Mouse (Mus musculus): ENCODE results near the gene Kng1. TPM values are rescaled to one million over a fixed set of nuclear protein-coding genes. Genes with fewer than 3 reads are reported as not detected.

Gene Kng1
- polyA plus RNA-seq, 1 experiment from 2014 or later, result not detected

GRCm38 (mm10) chr16:23108943-23109342 lies 51.3 kb downstream of the Kng1 start:
- H3K9ac ChIP-seq, result peak overlapping the region; percentile 98
- ATAC-seq (ENCODE audit: low FRiP score), result no peak
- peaks cover 48% of the 10 kb centered on the region for H3K36me3 ChIP-seq (replicated peaks)
- no peaks in the 10 kb centered on the region for H3K27me3 ChIP-seq
- WGBS, result 5% methylated on average over 5 of the region's 5 CpGs
- peaks cover 33% of the 10 kb centered on the region for H3K4me1 ChIP-seq
- H3K27ac ChIP-seq, result no peak overlapping the region
- no peaks in the 10 kb centered on the region for H3K9me3 ChIP-seq
- peak overlapping the region; percentile 85 for H3K4me3 ChIP-seq (replicated peaks)
- peak overlapping the region; percentile 90 for H3K4me2 ChIP-seq

GRCm38 (mm10) chr16:23109350-23110280 lies 52.0 kb downstream of the Kng1 start:
- H3K9ac ChIP-seq, result peak overlapping the region; percentile 98
- H3K27ac ChIP-seq, result no peak overlapping the region
- peak overlapping the region; percentile 85 for H3K4me3 ChIP-seq (replicated peaks)
- H3K4me1 ChIP-seq, result peaks cover 33% of the 10 kb centered on the region
- H3K36me3 ChIP-seq (replicated peaks), result peaks cover 54% of the 10 kb centered on the region
- H3K27me3 ChIP-seq, result no peaks in the 10 kb centered on the region
- no peaks in the 10 kb centered on the region for H3K9me3 ChIP-seq
- H3K4me2 ChIP-seq, result peak overlapping the region; percentile 90
- WGBS, result 73% methylated on average over 5 of the region's 5 CpGs
- no peak for ATAC-seq (ENCODE audit: low FRiP score)

GRCm38 (mm10) chr16:23112348-23112747 lies 54.7 kb downstream of the Kng1 start:
- no peaks in the 10 kb centered on the region for H3K9me3 ChIP-seq
- no peak overlapping the region for H3K9ac ChIP-seq
- H3K27me3 ChIP-seq, result no peaks in the 10 kb centered on the region
- 84% methylated on average over 12 of the region's 12 CpGs for WGBS
- peaks cover 31% of the 10 kb centered on the region for H3K4me1 ChIP-seq
- no peak overlapping the region for H3K27ac ChIP-seq
- ATAC-seq (ENCODE audit: low FRiP score), result no peak
- peaks cover 75% of the 10 kb centered on the region for H3K36me3 ChIP-seq (replicated peaks)
- no peak overlapping the region for H3K4me3 ChIP-seq (replicated peaks)
- H3K4me2 ChIP-seq, result no peak overlapping the region

GRCm38 (mm10) chr16:23112861-23113435 lies 55.3 kb downstream of the Kng1 start:
- WGBS, result 58% methylated on average over 9 of the region's 9 CpGs
- Histone ChIP-seq H3K27me3 (no peaks in the 10 kb centered on the region), H3K4me1 (peaks cover 31% of the 10 kb centered on the region), H3K36me3 (replicated peaks) (peaks cover 76% of the 10 kb centered on the region), H3K9me3 (no peaks in the 10 kb centered on the region), H3K27ac (no peak overlapping the region), H3K4me2 (no peak overlapping the region), H3K4me3 (replicated peaks) (no peak overlapping the region), H3K9ac (no peak overlapping the region)
- ATAC-seq (ENCODE audit: low FRiP score), result no peak

GRCm38 (mm10) chr16:23113903-23114302 lies 56.2 kb downstream of the Kng1 start:
- no peak for ATAC-seq (ENCODE audit: low FRiP score)
- H3K9me3 ChIP-seq, result no peaks in the 10 kb centered on the region
- H3K9ac ChIP-seq, result no peak overlapping the region
- H3K4me2 ChIP-seq, result no peak overlapping the region
- no peak overlapping the region for H3K4me3 ChIP-seq (replicated peaks)
- H3K4me1 ChIP-seq, result peaks cover 29% of the 10 kb centered on the region
- H3K27ac ChIP-seq, result no peak overlapping the region
- peaks cover 76% of the 10 kb centered on the region for H3K36me3 ChIP-seq (replicated peaks)
- H3K27me3 ChIP-seq, result no peaks in the 10 kb centered on the region

GRCm38 (mm10) chr16:23114339-23115171 lies 56.9 kb downstream of the Kng1 start:
- Histone ChIP-seq H3K9ac (no peak overlapping the region), H3K9me3 (no peaks in the 10 kb centered on the region), H3K4me2 (no peak overlapping the region), H3K4me3 (replicated peaks) (no peak overlapping the region), H3K4me1 (peaks cover 22% of the 10 kb centered on the region), H3K36me3 (replicated peaks) (peaks cover 76% of the 10 kb centered on the region), H3K27ac (no peak overlapping the region), H3K27me3 (no peaks in the 10 kb centered on the region)
- no peak for ATAC-seq (ENCODE audit: low FRiP score)
- WGBS, result 68% methylated on average over 5 of the region's 5 CpGs

GRCm38 (mm10) chr16:23115486-23115885 lies 57.8 kb downstream of the Kng1 start:
- no peak overlapping the region for H3K27ac ChIP-seq
- H3K9me3 ChIP-seq, result no peaks in the 10 kb centered on the region
- H3K4me3 ChIP-seq (replicated peaks), result no peak overlapping the region
- H3K9ac ChIP-seq, result no peak overlapping the region
- H3K4me1 ChIP-seq, result peaks cover 13% of the 10 kb centered on the region
- no peak for ATAC-seq (ENCODE audit: low FRiP score)
- H3K4me2 ChIP-seq, result no peak overlapping the region
- 88% methylated on average over 3 of the region's 3 CpGs for WGBS
- peaks cover 74% of the 10 kb centered on the region for H3K36me3 ChIP-seq (replicated peaks)
- no peaks in the 10 kb centered on the region for H3K27me3 ChIP-seq

- 0 out of 2 replicates have a peak, but pooled peaks cover 3% of the 10 kb centered on the region for H3K4me1 ChIP-seq
Measured at GRCm38 (mm10) chr16:23117173-23117572, 59.5 kb downstream of the Kng1 start.

GRCm38 (mm10) chr16:23122446-23122845 lies 64.8 kb downstream of the Kng1 start:
- ATAC-seq (ENCODE audit: low FRiP score), result no peak
- Histone ChIP-seq H3K27ac (no peak overlapping the region), H3K9me3 (no peaks in the 10 kb centered on the region), H3K9ac (no peak overlapping the region), H3K4me3 (replicated peaks) (no peak overlapping the region), H3K4me1 (peaks cover 7% of the 10 kb centered on the region), H3K4me2 (no peak overlapping the region), H3K36me3 (replicated peaks) (peaks cover 56% of the 10 kb centered on the region), H3K27me3 (no peaks in the 10 kb centered on the region)
- WGBS, result 97% methylated on average over 3 of the region's 3 CpGs

More at GRCm38 (mm10) chr16:23117173-23117572, 59.5 kb downstream of the Kng1 start:
- H3K9ac ChIP-seq, result no peak overlapping the region
- peaks cover 73% of the 10 kb centered on the region for H3K36me3 ChIP-seq (replicated peaks)
- H3K4me3 ChIP-seq (replicated peaks), result no peak overlapping the region
- H3K27me3 ChIP-seq, result no peaks in the 10 kb centered on the region
- 71% methylated on average over 4 of the region's 4 CpGs for WGBS
- H3K9me3 ChIP-seq, result no peaks in the 10 kb centered on the region
- ATAC-seq (ENCODE audit: low FRiP score), result no peak
- no peak overlapping the region for H3K27ac ChIP-seq
- no peak overlapping the region for H3K4me2 ChIP-seq

GRCm38 (mm10) chr16:23123104-23123503 lies 65.4 kb downstream of the Kng1 start:
- Histone ChIP-seq H3K4me3 (replicated peaks) (no peak overlapping the region), H3K27ac (no peak overlapping the region), H3K9ac (no peak overlapping the region), H3K4me2 (no peak overlapping the region), H3K27me3 (no peaks in the 10 kb centered on the region), H3K9me3 (no peaks in the 10 kb centered on the region), H3K4me1 (peaks cover 7% of the 10 kb centered on the region), H3K36me3 (replicated peaks) (peaks cover 53% of the 10 kb centered on the region)
- WGBS, result 91% methylated on average over 4 of the region's 4 CpGs
- no peak for ATAC-seq (ENCODE audit: low FRiP score)

- ATAC-seq (ENCODE audit: low FRiP score), result no peak
- no peak overlapping the region for H3K4me2 ChIP-seq
- H3K4me3 ChIP-seq (replicated peaks), result no peak overlapping the region
- peaks cover 47% of the 10 kb centered on the region for H3K36me3 ChIP-seq (replicated peaks)
- 92% methylated on average over 4 of the region's 4 CpGs for WGBS
- H3K9me3 ChIP-seq, result no peaks in the 10 kb centered on the region
- no peaks in the 10 kb centered on the region for H3K27me3 ChIP-seq
- no peak overlapping the region for H3K9ac ChIP-seq
- no peak overlapping the region for H3K27ac ChIP-seq
- H3K4me1 ChIP-seq, result peaks cover 20% of the 10 kb centered on the region
Measured at GRCm38 (mm10) chr16:23124398-23124797, 66.7 kb downstream of the Kng1 start.

- Histone ChIP-seq H3K36me3 (replicated peaks) (peaks cover 23% of the 10 kb centered on the region), H3K9ac (peak overlapping the region; percentile 89), H3K4me3 (replicated peaks) (peak overlapping the region; percentile 74), H3K4me2 (peak overlapping the region; percentile 85), H3K27me3 (no peaks in the 10 kb centered on the region), H3K27ac (peak overlapping the region; percentile 98), H3K4me1 (peaks cover 20% of the 10 kb centered on the region), H3K9me3 (no peaks in the 10 kb centered on the region)
- no peak for ATAC-seq (ENCODE audit: low FRiP score)
- WGBS, result 0% methylated on average over 4 of the region's 4 CpGs
Measured at GRCm38 (mm10) chr16:23127311-23127672, 69.6 kb downstream of the Kng1 start.

Measured in forebrain, embryonic 12.5 days (tissue).